Mouse (Mus musculus) myocyte (in vitro differentiated cells): ENCODE data around the gene Gm28308. TPM values are rescaled to one million over a fixed set of nuclear protein-coding genes. Genes with fewer than 3 reads are reported as not detected.

Experiments used
- H3K27me3 ChIP-seq: one replicate; pipeline ENCODE4 v1.6.1; 2011; ENCODE audit not compliant: control insufficient read depth, insufficient read depth, insufficient read length
- H3K36me3 ChIP-seq: one replicate; pipeline ENCODE4 v1.6.1; 2011; ENCODE audit not compliant: control insufficient read depth, insufficient read depth
- H3K4me2 ChIP-seq: one replicate; pipeline ENCODE4 v1.6.1; 2011; ENCODE audit warnings: low read depth, control low read depth
- H3K4me3 ChIP-seq: one replicate; pipeline ENCODE4 v1.5.1; 2011; ENCODE audit warnings: mild to moderate bottlenecking, control low read depth, moderate library complexity
- H3K79me2 ChIP-seq: one replicate; pipeline ENCODE4 v1.6.1; 2011; ENCODE audit not compliant: control insufficient read depth, insufficient read depth
- H3ac ChIP-seq: one replicate; pipeline ENCODE4 v1.6.1; 2011; ENCODE audit not compliant: control insufficient read depth, insufficient read length
- CEBPB ChIP-seq: IDR thresholded peaks from 2 replicates; pipeline ENCODE4 v1.6.1; 2011; ENCODE audit warnings: mild to moderate bottlenecking, moderate library complexity; ENCODE audit not compliant: poor library complexity, insufficient read depth, severe bottlenecking
- E2F4 ChIP-seq: IDR thresholded peaks from one replicate; pipeline ENCODE4 v1.6.1; 2011; ENCODE audit warnings: mild to moderate bottlenecking, control low read depth, moderate library complexity; ENCODE audit not compliant: insufficient read depth
- MAX ChIP-seq: IDR thresholded peaks from one replicate; pipeline ENCODE4 v1.6.1; 2011; ENCODE audit warnings: low read depth, mild to moderate bottlenecking, control low read depth
- MYOD1 ChIP-seq, 3 experiments: IDR thresholded peaks; one replicate each; pipeline ENCODE4 v1.6.1; 2011; ENCODE audit warnings: control low read depth in 2 of 3, low read depth in 2 of 3, mild to moderate bottlenecking in 2 of 3, moderate library complexity in 1 of 3; ENCODE audit not compliant: insufficient read length in 2 of 3, control insufficient read depth in 1 of 3
- MYOG ChIP-seq, 3 experiments: IDR thresholded peaks; one replicate each; pipeline ENCODE4 v1.6.1; 2011; ENCODE audit warnings: control low read depth in 2 of 3, low read depth in 2 of 3, mild to moderate bottlenecking in 2 of 3; ENCODE audit not compliant: insufficient read length in 2 of 3, control insufficient read depth in 1 of 3, insufficient read depth in 1 of 3
- POLR2A ChIP-seq: IDR thresholded peaks from one replicate; pipeline ENCODE4 v1.6.1; 2011; ENCODE audit warnings: low read depth, mild to moderate bottlenecking, control low read depth, moderate library complexity; ENCODE audit not compliant: insufficient read length
- POLR2AphosphoS2 ChIP-seq: IDR thresholded peaks from one replicate; pipeline ENCODE4 v1.6.1; 2011; ENCODE audit warnings: low read depth, control low read depth; ENCODE audit not compliant: insufficient read length
- REST ChIP-seq: IDR thresholded peaks from one replicate; pipeline ENCODE4 v1.6.1; 2011; ENCODE audit warnings: mild to moderate bottlenecking, control low read depth, moderate library complexity; ENCODE audit not compliant: insufficient read depth, insufficient read length
- SRF ChIP-seq: IDR thresholded peaks from one replicate; pipeline ENCODE4 v1.6.1; 2011; ENCODE audit warnings: low read depth; ENCODE audit not compliant: control insufficient read depth, insufficient read length
- TCF12 ChIP-seq: IDR thresholded peaks from one replicate; pipeline ENCODE4 v1.6.1; 2011; ENCODE audit warnings: mild to moderate bottlenecking, control low read depth; ENCODE audit not compliant: poor library complexity, insufficient read depth, severe bottlenecking
- TCF3 ChIP-seq: IDR thresholded peaks from one replicate; pipeline ENCODE4 v1.6.1; 2011; ENCODE audit warnings: low read depth, control low read depth; ENCODE audit not compliant: insufficient read length
- USF1 ChIP-seq: IDR thresholded peaks from one replicate; pipeline ENCODE4 v1.6.1; 2011; ENCODE audit warnings: low read depth, mild to moderate bottlenecking, control low read depth, moderate library complexity
- polyA plus RNA-seq: library from polyadenylated mRNA; unstranded; fragments of >200 nt; fragmentation: generic; extraction: Trizol; gene quantifications from one replicate; pipeline ENCODE4 v1.2.1, GENCODE M21; 2012; ENCODE audit warnings: missing spikeins

Gm28308 gene
- polyA plus RNA-seq, 1 experiment, result 0.52 TPM

- Histone ChIP-seq H3K79me2 (peaks cover 34% of the 10 kb centered on the region), H3K36me3 (peaks cover 13% of the 10 kb centered on the region), H3K4me3 (no peak overlapping the region), H3K4me2 (no peak overlapping the region), H3ac (no peak overlapping the region), H3K27me3 (no peaks in the 10 kb centered on the region)
- TF ChIP-seq CEBPB (no peak), MYOG (IDR thresholded peaks at IDR 0.05; ENCODE audit: control insufficient read depth in 1 of 3, insufficient read depth in 1 of 3, insufficient read length in 2 of 3, low read depth in 2 of 3) (no peak), MYOD1 (IDR thresholded peaks at IDR 0.05; ENCODE audit: control insufficient read depth in 1 of 3, insufficient read length in 2 of 3, low read depth in 2 of 3) (no peak), USF1 (no peak), POLR2AphosphoS2 (no peak)
These were observed 6.1 kb downstream of the Gm28308 start for GRCm38 (mm10) chr6:52206882-52207683.

DNA sequence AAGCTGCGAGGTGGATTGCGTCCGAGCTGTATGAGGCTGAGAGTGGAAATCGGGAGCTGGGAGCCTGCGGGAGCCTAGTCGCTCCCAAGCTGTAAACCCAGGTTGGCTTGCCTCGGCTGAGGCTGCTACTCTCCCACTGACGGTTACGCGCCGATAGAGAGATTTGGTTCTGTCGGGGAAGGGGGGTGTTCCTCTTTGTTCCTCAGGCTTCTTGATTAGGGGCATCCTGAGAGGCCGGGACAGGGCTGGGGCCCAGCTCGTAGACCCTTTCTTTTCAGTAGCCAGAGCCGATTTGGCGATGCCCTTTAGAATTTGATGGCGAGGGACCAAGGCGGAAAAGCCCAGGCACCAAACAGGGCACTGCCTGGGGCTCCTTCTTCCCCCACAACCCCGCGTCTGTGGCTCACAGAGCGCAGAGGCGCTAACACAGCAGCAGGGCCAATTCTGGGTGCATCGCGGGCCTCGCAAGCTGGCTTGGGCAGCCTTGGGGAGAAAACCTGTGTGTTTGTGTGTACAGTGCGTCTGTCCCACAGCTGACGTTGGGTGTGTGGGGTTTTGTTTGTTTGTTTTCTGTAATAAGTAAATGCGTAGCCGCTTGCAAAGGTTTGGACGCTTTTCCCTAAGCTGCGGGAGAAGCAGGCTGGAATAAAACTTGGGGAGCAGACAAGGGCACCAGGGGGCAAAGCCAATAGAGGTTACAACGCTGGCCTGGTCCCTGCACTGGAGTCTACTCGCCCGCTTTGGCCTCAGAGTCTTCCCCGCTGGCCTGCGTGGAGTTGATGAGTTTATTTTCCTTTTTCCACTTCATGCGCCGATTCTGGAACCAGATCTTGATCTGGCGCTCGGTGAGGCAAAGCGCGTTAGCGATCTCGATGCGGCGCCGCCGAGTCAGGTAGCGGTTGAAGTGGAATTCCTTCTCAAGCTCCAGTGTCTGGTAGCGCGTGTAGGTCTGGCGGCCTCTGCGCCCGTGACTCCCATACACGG lies 7.2 kb downstream of the Gm28308 start:
- Histone ChIP-seq H3K4me2 (no peak overlapping the region), H3ac (no peak overlapping the region), H3K36me3 (peaks cover 16% of the 10 kb centered on the region), H3K27me3 (no peaks in the 10 kb centered on the region), H3K4me3 (no peak overlapping the region), H3K79me2 (peaks cover 27% of the 10 kb centered on the region)
- TF ChIP-seq MAX (no peak), TCF12 (no peak), CEBPB (no peak), SRF (no peak), POLR2AphosphoS2 (no peak), USF1 (no peak), POLR2A (no peak), MYOD1 (IDR thresholded peaks at IDR 0.05; ENCODE audit: control insufficient read depth in 1 of 3, insufficient read length in 2 of 3, low read depth in 2 of 3) (no peak), TCF3 (no peak)

DNA sequence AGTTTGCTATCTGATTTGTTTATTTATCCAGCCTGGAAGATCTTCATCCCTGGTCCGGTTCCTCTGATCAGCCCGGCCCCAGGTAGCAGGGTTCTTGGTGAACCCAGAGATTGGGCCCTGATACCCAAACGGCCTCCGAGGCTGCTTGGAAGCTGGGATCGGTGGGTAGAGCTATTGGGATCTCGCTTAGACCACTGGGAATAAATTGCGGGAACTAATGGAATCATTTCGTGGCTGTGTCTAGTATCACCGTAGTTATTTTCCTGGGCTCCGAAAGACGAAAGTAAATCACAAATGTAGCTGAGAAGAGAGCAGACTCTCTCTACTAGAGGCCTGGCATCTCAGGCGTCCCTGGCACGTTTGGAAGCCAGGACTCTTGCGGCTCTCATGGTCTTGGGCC lies 7.9 kb downstream of the Gm28308 start:
- peaks cover 20% of the 10 kb centered on the region for H3K79me2 ChIP-seq

DNA sequence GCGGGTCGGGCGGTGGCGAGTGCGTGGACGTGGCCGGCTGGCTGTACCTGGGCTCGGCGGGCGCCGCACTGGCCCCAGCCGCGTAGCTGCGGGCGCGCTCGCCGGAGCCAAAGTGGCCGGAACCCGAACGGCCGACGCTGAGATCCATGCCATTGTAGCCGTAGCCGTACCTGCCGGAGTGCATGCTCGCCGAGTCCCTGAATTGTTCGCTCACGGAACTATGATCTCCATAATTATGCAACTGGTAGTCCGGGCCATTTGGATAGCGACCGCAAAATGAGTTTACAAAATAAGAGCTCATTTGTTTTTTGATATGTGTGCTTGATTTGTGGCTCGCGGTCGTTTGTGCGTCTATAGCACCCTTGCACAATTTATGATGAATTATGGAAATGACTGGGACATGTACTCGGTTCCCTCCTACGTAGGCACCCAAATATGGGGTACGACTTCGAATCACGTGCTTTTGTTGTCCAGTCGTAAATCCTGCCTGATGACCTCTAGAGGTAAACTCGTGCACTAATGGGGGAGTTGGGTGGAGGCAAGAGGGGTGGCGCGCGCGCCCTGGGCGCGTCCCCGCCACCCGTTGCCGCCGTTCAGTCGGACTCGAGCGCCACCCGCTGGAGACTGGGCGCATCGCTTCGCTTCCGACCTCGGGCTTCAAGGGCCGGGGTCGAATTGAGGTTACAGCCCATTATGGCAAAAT lies 8.9 kb downstream of the Gm28308 start, which contains the start of gene Hoxa5:
Hoxa5 (minus strand) TSS at position 538 of the 703 bp plus-strand sequence.
- Histone ChIP-seq H3K27me3 (no peaks in the 10 kb centered on the region), H3K79me2 (peaks cover 10% of the 10 kb centered on the region), H3K36me3 (peaks cover 16% of the 10 kb centered on the region), H3K4me2 (no peak within 1 kb of the TSS), H3K4me3 (no peak within 1 kb of the TSS), H3ac (no peak within 1 kb of the TSS)
- TF ChIP-seq MYOG (IDR thresholded peaks at IDR 0.05; ENCODE audit: control insufficient read depth in 1 of 3, insufficient read depth in 1 of 3, insufficient read length in 2 of 3, low read depth in 2 of 3), result no peak
- TF ChIP-seq TCF3, result no peak
- no peak for TF ChIP-seq USF1
- no peak for TF ChIP-seq POLR2AphosphoS2
- TF ChIP-seq CEBPB, result no peak
- TF ChIP-seq MYOD1 (IDR thresholded peaks at IDR 0.05; ENCODE audit: control insufficient read depth in 1 of 3, insufficient read length in 2 of 3, low read depth in 2 of 3), result no peak
- TF ChIP-seq SRF, result no peak
- no peak for TF ChIP-seq E2F4
- TF ChIP-seq REST, result no peak
- no peak for TF ChIP-seq POLR2A
- no peak for TF ChIP-seq MAX

More for the DNA sequence above, 7.9 kb downstream of the Gm28308 start:
- Histone ChIP-seq H3K27me3 (no peaks in the 10 kb centered on the region), H3K36me3 (peaks cover 16% of the 10 kb centered on the region), H3K4me3 (no peak overlapping the region), H3ac (no peak overlapping the region), H3K4me2 (no peak overlapping the region)
- TF ChIP-seq MAX (no peak), MYOG (IDR thresholded peaks at IDR 0.05; ENCODE audit: control insufficient read depth in 1 of 3, insufficient read depth in 1 of 3, insufficient read length in 2 of 3, low read depth in 2 of 3) (no peak), SRF (no peak), TCF12 (no peak), CEBPB (no peak), MYOD1 (IDR thresholded peaks at IDR 0.05; ENCODE audit: control insufficient read depth in 1 of 3, insufficient read length in 2 of 3, low read depth in 2 of 3) (no peak), E2F4 (no peak), TCF3 (no peak), USF1 (no peak), POLR2A (no peak), REST (no peak), POLR2AphosphoS2 (no peak)
